Mouse (Mus musculus): ENCODE measurements at regions not wholly inside any gene's neighbourhood (a gene's known extent, or its start where the extent isn't known, plus 50 kb on each side); places are given as distances from the start of the nearest gene placed in this dataset.

- H3K4me1 ChIP-seq (replicated peaks; ENCODE audit: control insufficient read depth, insufficient read depth, low read length), result no peaks in the 10 kb centered on the region
- WGBS, result 69% methylated on average over 4 of the region's 4 CpGs
- no peaks in the 10 kb centered on the region for H3K36me3 ChIP-seq (ENCODE audit: control insufficient read depth, insufficient read depth)
- H3K27me3 ChIP-seq (replicated peaks; ENCODE audit: control insufficient read depth, insufficient read depth, low read length), result no peaks in the 10 kb centered on the region
- no peak overlapping the region for H3K4me2 ChIP-seq (replicated peaks; ENCODE audit: low read depth)
- H3K27ac ChIP-seq (ENCODE audit: low read depth, low read length), result no peak overlapping the region
- no peak overlapping the region for H3K9ac ChIP-seq (ENCODE audit: low read depth, low read length)
- no peak overlapping the region for H3K4me3 ChIP-seq (ENCODE audit: low read depth, low read length)
- no peak for ATAC-seq
- TF ChIP-seq CTCF (IDR thresholded peaks at IDR 0.05; ENCODE audit: low read depth), result no peak
- no peaks in the 10 kb centered on the region for H3K9me3 ChIP-seq (ENCODE audit: control insufficient read depth)
These were observed 956.2 kb downstream of the Diaph3 start for GRCm38 (mm10) chr14:86184663-86185381.

GRCm38 (mm10) chr14:86178517-86178916 lies 962.5 kb downstream of the Diaph3 start:
- no peaks in the 10 kb centered on the region for H3K27me3 ChIP-seq (replicated peaks; ENCODE audit: control insufficient read depth, insufficient read depth, low read length)
- no peak overlapping the region for H3K4me2 ChIP-seq (replicated peaks; ENCODE audit: low read depth)
- H3K4me1 ChIP-seq (replicated peaks; ENCODE audit: control insufficient read depth, insufficient read depth, low read length), result no peaks in the 10 kb centered on the region
- WGBS, result 82% methylated on average over 4 of the region's 4 CpGs
- H3K4me3 ChIP-seq (ENCODE audit: low read depth, low read length), result no peak overlapping the region
- no peaks in the 10 kb centered on the region for H3K36me3 ChIP-seq (ENCODE audit: control insufficient read depth, insufficient read depth)
- TF ChIP-seq CTCF (IDR thresholded peaks at IDR 0.05; ENCODE audit: low read depth), result no peak
- no peak overlapping the region for H3K9ac ChIP-seq (ENCODE audit: low read depth, low read length)
- H3K9me3 ChIP-seq (ENCODE audit: control insufficient read depth), result no peaks in the 10 kb centered on the region
- no peak overlapping the region for H3K27ac ChIP-seq (ENCODE audit: low read depth, low read length)
- no peak for ATAC-seq

- no peak overlapping the region for H3K27ac ChIP-seq (ENCODE audit: low read depth, low read length)
- no peak overlapping the region for H3K4me3 ChIP-seq (ENCODE audit: low read depth, low read length)
- no peak overlapping the region for H3K9ac ChIP-seq (ENCODE audit: low read depth, low read length)
- TF ChIP-seq CTCF (IDR thresholded peaks at IDR 0.05; ENCODE audit: low read depth), result no peak
- no peaks in the 10 kb centered on the region for H3K4me1 ChIP-seq (replicated peaks; ENCODE audit: control insufficient read depth, insufficient read depth, low read length)
- no peak overlapping the region for H3K4me2 ChIP-seq (replicated peaks; ENCODE audit: low read depth)
- H3K36me3 ChIP-seq (ENCODE audit: control insufficient read depth, insufficient read depth), result no peaks in the 10 kb centered on the region
- WGBS, result 64% methylated on average over 1 of the region's 1 CpGs
- no peak for ATAC-seq
- no peaks in the 10 kb centered on the region for H3K9me3 ChIP-seq (ENCODE audit: control insufficient read depth)
- no peaks in the 10 kb centered on the region for H3K27me3 ChIP-seq (replicated peaks; ENCODE audit: control insufficient read depth, insufficient read depth, low read length)
These were observed 969.9 kb downstream of the Diaph3 start for GRCm38 (mm10) chr14:86171118-86171517.

DNA sequence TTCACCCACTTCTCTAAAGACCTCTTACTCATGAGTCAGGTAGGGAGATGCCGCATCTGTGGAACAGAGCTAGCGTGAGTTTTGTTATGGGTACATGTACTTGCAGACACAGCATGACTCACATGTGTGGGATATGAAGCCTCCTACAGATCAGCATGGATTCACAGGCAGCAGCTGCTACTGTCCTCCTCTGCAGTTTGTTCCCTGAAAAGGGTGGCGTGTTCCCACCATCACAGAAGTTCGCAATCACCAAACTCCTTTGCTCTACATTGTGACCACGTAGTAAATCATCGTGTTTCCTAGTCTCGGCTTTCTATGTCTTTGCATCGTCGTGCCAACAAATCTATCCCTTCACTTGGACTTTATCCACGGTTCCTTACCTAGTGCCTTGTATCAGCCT lies 981.9 kb downstream of the Diaph3 start:
- Histone ChIP-seq H3K4me3 (ENCODE audit: low read depth, low read length) (no peak overlapping the region), H3K27me3 (replicated peaks; ENCODE audit: control insufficient read depth, insufficient read depth, low read length) (no peaks in the 10 kb centered on the region), H3K9ac (ENCODE audit: low read depth, low read length) (no peak overlapping the region), H3K36me3 (ENCODE audit: control insufficient read depth, insufficient read depth) (no peaks in the 10 kb centered on the region), H3K4me2 (replicated peaks; ENCODE audit: low read depth) (no peak overlapping the region), H3K4me1 (replicated peaks; ENCODE audit: control insufficient read depth, insufficient read depth, low read length) (no peaks in the 10 kb centered on the region), H3K27ac (ENCODE audit: low read depth, low read length) (no peak overlapping the region), H3K9me3 (ENCODE audit: control insufficient read depth) (no peaks in the 10 kb centered on the region)
- ATAC-seq, result no peak
- 90% methylated on average over 10 of the region's 10 CpGs for WGBS
- TF ChIP-seq CTCF (IDR thresholded peaks at IDR 0.05; ENCODE audit: low read depth), result no peak

- H3K4me3 ChIP-seq (ENCODE audit: low read depth, low read length), result no peak overlapping the region
- no peaks in the 10 kb centered on the region for H3K4me1 ChIP-seq (replicated peaks; ENCODE audit: control insufficient read depth, insufficient read depth, low read length)
- H3K9ac ChIP-seq (ENCODE audit: low read depth, low read length), result no peak overlapping the region
- H3K36me3 ChIP-seq (ENCODE audit: control insufficient read depth, insufficient read depth), result no peaks in the 10 kb centered on the region
- H3K9me3 ChIP-seq (ENCODE audit: control insufficient read depth), result no peaks in the 10 kb centered on the region
- no peak for TF ChIP-seq CTCF (IDR thresholded peaks at IDR 0.05; ENCODE audit: low read depth)
- 91% methylated on average over 3 of the region's 3 CpGs for WGBS
- no peak overlapping the region for H3K27ac ChIP-seq (ENCODE audit: low read depth, low read length)
- H3K27me3 ChIP-seq (replicated peaks; ENCODE audit: control insufficient read depth, insufficient read depth, low read length), result no peaks in the 10 kb centered on the region
- no peak for ATAC-seq
- no peak overlapping the region for H3K4me2 ChIP-seq (replicated peaks; ENCODE audit: low read depth)
These were observed 986.3 kb downstream of the Diaph3 start for GRCm38 (mm10) chr14:86154688-86155087.

DNA sequence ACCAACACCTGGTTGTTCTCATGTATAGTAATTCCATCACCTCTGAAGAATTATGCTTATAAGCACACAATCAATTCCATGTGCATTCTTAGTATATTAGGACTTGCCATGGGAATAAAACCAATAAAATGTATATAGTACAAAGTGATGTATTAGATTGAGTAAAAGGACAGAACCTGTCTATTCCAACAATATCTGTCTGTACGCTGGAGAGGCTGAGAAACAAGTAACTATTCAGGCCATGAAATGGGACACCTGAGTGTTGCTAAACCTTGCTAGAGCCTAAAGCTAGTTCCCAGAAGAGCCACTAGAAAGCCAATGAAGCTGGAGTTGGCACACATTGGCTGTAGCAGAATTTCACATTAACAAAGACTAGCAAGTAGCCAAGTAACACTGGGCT lies 989.8 kb downstream of the Diaph3 start:
- no peak for ATAC-seq
- Histone ChIP-seq H3K4me1 (replicated peaks; ENCODE audit: control insufficient read depth, insufficient read depth, low read length) (no peaks in the 10 kb centered on the region), H3K27me3 (replicated peaks; ENCODE audit: control insufficient read depth, insufficient read depth, low read length) (no peaks in the 10 kb centered on the region), H3K36me3 (ENCODE audit: control insufficient read depth, insufficient read depth) (no peaks in the 10 kb centered on the region), H3K4me2 (replicated peaks; ENCODE audit: low read depth) (no peak overlapping the region), H3K9ac (ENCODE audit: low read depth, low read length) (no peak overlapping the region), H3K9me3 (ENCODE audit: control insufficient read depth) (no peaks in the 10 kb centered on the region), H3K4me3 (ENCODE audit: low read depth, low read length) (no peak overlapping the region), H3K27ac (ENCODE audit: low read depth, low read length) (no peak overlapping the region)
- no peak for TF ChIP-seq CTCF (IDR thresholded peaks at IDR 0.05; ENCODE audit: low read depth)
- WGBS, result 92% methylated on average over 1 of the region's 1 CpGs
